Mouse (Mus musculus) kidney, adult 9 months (tissue): ENCODE measurements around the gene Gm21953.
"Not testable (repeated sequence)": the region's sequence is repeated elsewhere in the genome, so short reads cannot be mapped to it uniquely, and the experiment has no call there.

Experiments
- DNase-seq: peaks from one replicate; pipeline ENCODE4 v3.0.0; 2022

The Gm21953 gene

GRCm38 (mm10) chr4:42293967-42294366, at the start of gene Gm21953:
TSS of gene Gm21953 (plus strand) at chr4:42294267.
- not testable (repeated sequence) for DNase-seq

- not testable (repeated sequence) for DNase-seq
Measured at GRCm38 (mm10) chr4:42255467-42255866, 38.6 kb upstream of the Gm21953 start, which contains the start of gene Ccl21b. TSS of gene Ccl21b (plus strand) at chr4:42255767.

- not testable (repeated sequence) for DNase-seq
Measured at GRCm38 (mm10) chr4:42318034-42318433, 24.0 kb downstream of the Gm21953 start, which contains the start of gene Fam205a3. TSS of gene Fam205a3 (plus strand) at chr4:42318334.
